Mouse (Mus musculus): ENCODE data around the gene Sowahd. TPM values are rescaled to one million over a fixed set of nuclear protein-coding genes. Genes with fewer than 3 reads are reported as not detected.
"Not testable (repeated sequence)": the region's sequence is repeated elsewhere in the genome, so short reads cannot be mapped to it uniquely, and the experiment has no call there.

The Sowahd gene
- polyA plus RNA-seq, 1 experiment from 2014 or later: not detected

- Histone ChIP-seq H3K4me3 (replicated peaks) (no peak overlapping the region), H3K9me3 (no peaks in the 10 kb centered on the region), H3K9ac (replicated peaks) (no peak overlapping the region), H3K27me3 (no peaks in the 10 kb centered on the region), H3K27ac (no peak overlapping the region), H3K4me1 (replicated peaks) (no peaks in the 10 kb centered on the region), H3K36me3 (no peaks in the 10 kb centered on the region), H3K4me2 (no peak overlapping the region)
- 81% methylated on average over 5 of the region's 5 CpGs for WGBS
- ATAC-seq (ENCODE audit: insufficient number of reproducible peaks, insufficient read depth, low FRiP score, low TSS enrichment, low read depth): no peak
Observed at GRCm38 (mm10) chrX:37068766-37069165, 20.1 kb downstream of the Sowahd start.

GRCm38 (mm10) chrX:37074262-37074892, 25.7 kb downstream of the Sowahd start:
- Histone ChIP-seq H3K4me3 (replicated peaks) (no peak overlapping the region), H3K27me3 (no peaks in the 10 kb centered on the region), H3K27ac (no peak overlapping the region), H3K9ac (replicated peaks) (no peak overlapping the region), H3K36me3 (no peaks in the 10 kb centered on the region), H3K4me2 (no peak overlapping the region), H3K4me1 (replicated peaks) (no peaks in the 10 kb centered on the region), H3K9me3 (no peaks in the 10 kb centered on the region)
- WGBS: 35% methylated on average over 9 of the region's 9 CpGs
- ATAC-seq (ENCODE audit: insufficient number of reproducible peaks, insufficient read depth, low FRiP score, low TSS enrichment, low read depth): no peak

GRCm38 (mm10) chrX:37076651-37077050, 28.0 kb downstream of the Sowahd start:
- H3K4me3 ChIP-seq (replicated peaks): no peak overlapping the region
- H3K4me1 ChIP-seq (replicated peaks): no peaks in the 10 kb centered on the region
- WGBS: 77% methylated on average over 8 of the region's 8 CpGs
- no peaks in the 10 kb centered on the region for H3K27me3 ChIP-seq
- H3K36me3 ChIP-seq: peaks cover 10% of the 10 kb centered on the region
- H3K9ac ChIP-seq (replicated peaks): no peak overlapping the region
- H3K27ac ChIP-seq: no peak overlapping the region
- no peak for ATAC-seq (ENCODE audit: insufficient number of reproducible peaks, insufficient read depth, low FRiP score, low TSS enrichment, low read depth)
- no peaks in the 10 kb centered on the region for H3K9me3 ChIP-seq
- no peak overlapping the region for H3K4me2 ChIP-seq

- not testable (repeated sequence) for H3K27ac ChIP-seq; H3K9ac ChIP-seq (replicated peaks); H3K27me3 ChIP-seq; H3K9me3 ChIP-seq; H3K4me2 ChIP-seq; H3K4me3 ChIP-seq (replicated peaks); H3K4me1 ChIP-seq (replicated peaks); ATAC-seq (ENCODE audit: insufficient number of reproducible peaks, insufficient read depth, low FRiP score, low TSS enrichment, low read depth)
- peaks cover 16% of the 10 kb centered on the region for H3K36me3 ChIP-seq
- WGBS: 64% methylated on average over 4 of the region's 4 CpGs
Observed at GRCm38 (mm10) chrX:37080345-37080744, 31.7 kb downstream of the Sowahd start.

- no peak overlapping the region for H3K27ac ChIP-seq
- H3K4me3 ChIP-seq (replicated peaks): no peak overlapping the region
- 57% methylated on average over 6 of the region's 6 CpGs for WGBS
Observed at GRCm38 (mm10) chrX:37081194-37081593, 32.5 kb downstream of the Sowahd start.

GRCm38 (mm10) chrX:37084318-37084926, 35.8 kb downstream of the Sowahd start:
- Histone ChIP-seq H3K9ac (replicated peaks) (peak overlapping the region; percentile 74), H3K27me3 (no peaks in the 10 kb centered on the region), H3K4me2 (peak overlapping the region; percentile 66), H3K9me3 (no peaks in the 10 kb centered on the region), H3K4me1 (replicated peaks) (0 out of 2 replicates have a peak, but pooled peaks cover 3% of the 10 kb centered on the region), H3K4me3 (replicated peaks) (peak overlapping the region; percentile 55), H3K36me3 (peaks cover 16% of the 10 kb centered on the region), H3K27ac (peak overlapping the region; percentile 89)
- WGBS: 15% methylated on average over 19 of the region's 19 CpGs
- 0 out of 2 replicates have a peak, but pooled peaks have one; percentile 12 for ATAC-seq (ENCODE audit: insufficient number of reproducible peaks, insufficient read depth, low FRiP score, low TSS enrichment, low read depth)

More at GRCm38 (mm10) chrX:37081194-37081593, 32.5 kb downstream of the Sowahd start:
- Histone ChIP-seq H3K4me1 (replicated peaks) (0 out of 2 replicates have a peak, but pooled peaks cover 3% of the 10 kb centered on the region), H3K36me3 (peaks cover 16% of the 10 kb centered on the region), H3K4me2 (no peak overlapping the region), H3K9ac (replicated peaks) (no peak overlapping the region), H3K27me3 (no peaks in the 10 kb centered on the region), H3K9me3 (no peaks in the 10 kb centered on the region)
- no peak for ATAC-seq (ENCODE audit: insufficient number of reproducible peaks, insufficient read depth, low FRiP score, low TSS enrichment, low read depth)

- ATAC-seq (ENCODE audit: insufficient number of reproducible peaks, insufficient read depth, low FRiP score, low TSS enrichment, low read depth): peak; percentile 88
- 10% methylated on average over 38 of the region's 38 CpGs for WGBS
- peak within 1 kb of the TSS; percentile 55 for H3K4me3 ChIP-seq (replicated peaks)
- no peaks in the 10 kb centered on the region for H3K27me3 ChIP-seq
- H3K4me2 ChIP-seq: peak within 1 kb of the TSS; percentile 66
- H3K36me3 ChIP-seq: peaks cover 16% of the 10 kb centered on the region
- H3K9ac ChIP-seq (replicated peaks): peak within 1 kb of the TSS; percentile 74
- no peaks in the 10 kb centered on the region for H3K9me3 ChIP-seq
- 0 out of 2 replicates have a peak, but pooled peaks cover 3% of the 10 kb centered on the region for H3K4me1 ChIP-seq (replicated peaks)
- peak within 1 kb of the TSS; percentile 89 for H3K27ac ChIP-seq
Observed at GRCm38 (mm10) chrX:37084927-37085660, 36.4 kb downstream of the Sowahd start, which contains the start of gene Rpl39. Rpl39 (minus strand) TSS chrX:37085402.

- ATAC-seq (ENCODE audit: insufficient number of reproducible peaks, insufficient read depth, low FRiP score, low TSS enrichment, low read depth): no peak
- Histone ChIP-seq H3K27me3 (no peaks in the 10 kb centered on the region), H3K4me1 (replicated peaks) (0 out of 2 replicates have a peak, but pooled peaks cover 3% of the 10 kb centered on the region), H3K9ac (replicated peaks) (no peak overlapping the region; the same call in 1 of the 2 replicates), H3K36me3 (peaks cover 16% of the 10 kb centered on the region), H3K4me2 (peak overlapping the region; percentile 66), H3K4me3 (replicated peaks) (peak overlapping the region; percentile 55), H3K27ac (peak overlapping the region; percentile 89; the same call in 1 of the 2 replicates), H3K9me3 (no peaks in the 10 kb centered on the region)
- 19% methylated on average over 9 of the region's 9 CpGs for WGBS
Observed at GRCm38 (mm10) chrX:37085665-37086064, 37.0 kb downstream of the Sowahd start.

GRCm38 (mm10) chrX:37088778-37089177, 40.1 kb downstream of the Sowahd start:
- H3K9me3 ChIP-seq: no peaks in the 10 kb centered on the region
- no peaks in the 10 kb centered on the region for H3K27me3 ChIP-seq
- no peak for ATAC-seq (ENCODE audit: insufficient number of reproducible peaks, insufficient read depth, low FRiP score, low TSS enrichment, low read depth)
- H3K9ac ChIP-seq (replicated peaks): no peak overlapping the region
- H3K4me3 ChIP-seq (replicated peaks): no peak overlapping the region
- peaks cover 3% of the 10 kb centered on the region; the same call in 1 of the 2 replicates for H3K36me3 ChIP-seq
- no peaks in the 10 kb centered on the region for H3K4me1 ChIP-seq (replicated peaks)
- WGBS: 77% methylated on average over 1 of the region's 1 CpGs
- H3K4me2 ChIP-seq: no peak overlapping the region
- H3K27ac ChIP-seq: no peak overlapping the region

GRCm38 (mm10) chrX:37091457-37091856, 42.8 kb downstream of the Sowahd start:
- no peaks in the 10 kb centered on the region for H3K9me3 ChIP-seq
- no peak overlapping the region for H3K27ac ChIP-seq
- H3K27me3 ChIP-seq: no peaks in the 10 kb centered on the region
- H3K9ac ChIP-seq (replicated peaks): no peak overlapping the region
- peaks cover 3% of the 10 kb centered on the region; the same call in 1 of the 2 replicates for H3K36me3 ChIP-seq
- WGBS: 90% methylated on average over 3 of the region's 3 CpGs
- ATAC-seq (ENCODE audit: insufficient number of reproducible peaks, insufficient read depth, low FRiP score, low TSS enrichment, low read depth): no peak
- H3K4me2 ChIP-seq: no peak overlapping the region
- H3K4me1 ChIP-seq (replicated peaks): no peaks in the 10 kb centered on the region
- no peak overlapping the region for H3K4me3 ChIP-seq (replicated peaks)

Data from limb, embryonic 12.5 days (tissue).